Mouse (Mus musculus) midbrain, postnatal 0 days (tissue): ENCODE data around the gene Dctpp1. TPM values are rescaled to one million over a fixed set of nuclear protein-coding genes. Genes with fewer than 3 reads are reported as not detected.

ENCODE experiments used
- ATAC-seq: fragments of 200-750 bp; cut with Nextera tagmentation; 2 replicates; pipeline ENCODE4 v1.8.0; 2017; ENCODE audit warnings: moderate number of reproducible peaks, mild to moderate bottlenecking, moderate TSS enrichment, moderate library complexity; ENCODE audit not compliant: low FRiP score
- DNase-seq: peaks from one replicate; pipeline ENCODE4 v3.0.0-alpha.2; 2015; ENCODE audit warnings: low spot score
- H3K27ac ChIP-seq: fragments of 300-500 bp; sonication (generic); 2 replicates; pipeline ENCODE4 v1.5.1; 2014; ENCODE audit warnings: low read depth, mild to moderate bottlenecking, low read length, mixed read lengths
- H3K27me3 ChIP-seq: fragments of 300-500 bp; sonication (generic); 2 replicates; pipeline ENCODE4 v1.6.1; 2014; ENCODE audit warnings: low read length, control low read depth, mixed read lengths; ENCODE audit not compliant: insufficient read depth
- H3K36me3 ChIP-seq: fragments of 300-500 bp; sonication (generic); 2 replicates; pipeline ENCODE4 v1.6.1; 2014; ENCODE audit warnings: low read length, control low read depth, mixed read lengths; ENCODE audit not compliant: insufficient read depth
- H3K4me1 ChIP-seq: fragments of 300-500 bp; sonication (generic); 2 replicates; pipeline ENCODE4 v1.6.1; 2014; ENCODE audit warnings: mild to moderate bottlenecking, control low read depth, antibody characterized with exemption, low read length, mixed read lengths; ENCODE audit not compliant: insufficient read depth
- H3K4me2 ChIP-seq: fragments of 300-500 bp; sonication (generic); 2 replicates; pipeline ENCODE4 v1.6.1; 2014; ENCODE audit warnings: low read depth, mild to moderate bottlenecking, low read length, mixed read lengths; ENCODE audit not compliant: poor library complexity, severe bottlenecking
- H3K4me3 ChIP-seq: fragments of 300-500 bp; sonication (generic); 2 replicates; pipeline ENCODE4 v1.5.1; 2014; ENCODE audit warnings: low read depth, mild to moderate bottlenecking, low read length, moderate library complexity
- H3K9ac ChIP-seq: fragments of 300-500 bp; sonication (generic); replicated peaks from 2 replicates; pipeline ENCODE4 v1.6.1; 2014; ENCODE audit warnings: mild to moderate bottlenecking, low read length, moderate library complexity, mixed read lengths; ENCODE audit not compliant: poor library complexity, severe bottlenecking
- H3K9me3 ChIP-seq: fragments of 300-500 bp; sonication (generic); 2 replicates; pipeline ENCODE4 v1.6.1; 2016; ENCODE audit warnings: low read length, control low read depth
- CTCF ChIP-seq: IDR thresholded peaks from 2 replicates; pipeline ENCODE4 v1.5.1; 2016; ENCODE audit warnings: antibody characterized with exemption, mild to moderate bottlenecking
- WGBS: fragments of 180-500 bp; shearing (Covaris S2); extraction: QIAGEN DNeasy Blood & Tissue Kit; methylation state at CpG from one replicate; pipeline ENCODE4 v1.1.7; 2014; 5-methylcytosine and 5-hydroxymethylcytosine counted together
- polyA plus RNA-seq: library from polyadenylated mRNA; unstranded; fragments of >200 nt; fragmentation: Nextera tagmentation; extraction: Ambion mirVana; gene quantifications from 2 replicates; pipeline ENCODE4 v1.2.1, GENCODE M21; 2015
- total RNA-seq: library from RNA; depleted of rRNA; stranded (reverse); fragments of >200 nt; gene quantifications from 2 replicates; pipeline ENCODE4 v1.2.3, GENCODE M21; 2014

Gene Dctpp1
- total and polyA plus RNA-seq, 2 experiments from 2014 or later, result 92.2 to 120 TPM

GRCm38 (mm10) chr7:127217475-127217874, 43.0 kb downstream of the Dctpp1 start:
- no peaks in the 10 kb centered on the region for H3K36me3 ChIP-seq
- no peak overlapping the region for H3K9ac ChIP-seq
- TF ChIP-seq CTCF, result no peak
- no peaks in the 10 kb centered on the region for H3K27me3 ChIP-seq
- H3K9me3 ChIP-seq, result no peaks in the 10 kb centered on the region
- 95% methylated on average over 6 of the region's 6 CpGs for WGBS
- H3K4me2 ChIP-seq, result no peak overlapping the region
- no peak overlapping the region for H3K4me3 ChIP-seq
- H3K27ac ChIP-seq, result no peak overlapping the region
- no peak for ATAC-seq
- DNase-seq, result no peak
- H3K4me1 ChIP-seq, result no peaks in the 10 kb centered on the region

GRCm38 (mm10) chr7:127216307-127216706, 44.2 kb downstream of the Dctpp1 start:
- H3K4me2 ChIP-seq, result no peak overlapping the region
- no peaks in the 10 kb centered on the region for H3K9me3 ChIP-seq
- TF ChIP-seq CTCF, result no peak
- no peak overlapping the region for H3K9ac ChIP-seq
- no peaks in the 10 kb centered on the region for H3K36me3 ChIP-seq
- DNase-seq, result no peak
- no peak overlapping the region for H3K4me3 ChIP-seq
- WGBS, result 98% methylated on average over 5 of the region's 5 CpGs
- no peak for ATAC-seq
- H3K4me1 ChIP-seq, result no peaks in the 10 kb centered on the region
- no peaks in the 10 kb centered on the region for H3K27me3 ChIP-seq
- no peak overlapping the region for H3K27ac ChIP-seq

- peak overlapping the region; percentile 20; the same call in 1 of the 2 replicates for H3K4me3 ChIP-seq
- no peaks in the 10 kb centered on the region for H3K27me3 ChIP-seq
- ATAC-seq (no peak), DNase-seq (peak; percentile 71)
- 26% methylated on average over 33 of the region's 33 CpGs for WGBS
- H3K27ac ChIP-seq, result no peak overlapping the region
- H3K9ac ChIP-seq, result no peak overlapping the region
- no peaks in the 10 kb centered on the region for H3K9me3 ChIP-seq
- no peaks in the 10 kb centered on the region for H3K36me3 ChIP-seq
- peak overlapping the region; percentile 44 for H3K4me2 ChIP-seq
- no peaks in the 10 kb centered on the region for H3K4me1 ChIP-seq
- TF ChIP-seq CTCF, result peak; percentile 82
These were observed 45.3 kb downstream of the Dctpp1 start for GRCm38 (mm10) chr7:127214981-127215871.

GRCm38 (mm10) chr7:127214521-127214920, 46.0 kb downstream of the Dctpp1 start:
- Histone ChIP-seq H3K4me3 (no peak overlapping the region), H3K27ac (no peak overlapping the region), H3K4me2 (peak overlapping the region; percentile 44), H3K9ac (no peak overlapping the region), H3K9me3 (no peaks in the 10 kb centered on the region), H3K27me3 (no peaks in the 10 kb centered on the region), H3K36me3 (no peaks in the 10 kb centered on the region), H3K4me1 (no peaks in the 10 kb centered on the region)
- ATAC-seq, result no peak
- WGBS, result 39% methylated on average over 21 of the region's 21 CpGs
- DNase-seq, result no peak
- TF ChIP-seq CTCF, result no peak

- DNase-seq (no peak), ATAC-seq (no peak)
- no peak for TF ChIP-seq CTCF
- Histone ChIP-seq H3K36me3 (no peaks in the 10 kb centered on the region), H3K27me3 (no peaks in the 10 kb centered on the region), H3K27ac (no peak overlapping the region), H3K9ac (no peak overlapping the region), H3K9me3 (no peaks in the 10 kb centered on the region), H3K4me2 (no peak overlapping the region), H3K4me1 (no peaks in the 10 kb centered on the region), H3K4me3 (no peak overlapping the region)
- 53% methylated on average over 12 of the region's 12 CpGs for WGBS
These were observed 46.6 kb downstream of the Dctpp1 start for GRCm38 (mm10) chr7:127213930-127214329.

GRCm38 (mm10) chr7:127213485-127213884, 47.0 kb downstream of the Dctpp1 start:
- Histone ChIP-seq H3K27me3 (no peaks in the 10 kb centered on the region), H3K4me1 (no peaks in the 10 kb centered on the region), H3K27ac (no peak overlapping the region), H3K4me3 (no peak overlapping the region), H3K9ac (no peak overlapping the region), H3K36me3 (no peaks in the 10 kb centered on the region), H3K9me3 (no peaks in the 10 kb centered on the region), H3K4me2 (no peak overlapping the region)
- peak; percentile 68 for TF ChIP-seq CTCF
- 38% methylated on average over 7 of the region's 7 CpGs for WGBS
- ATAC-seq, result no peak
- DNase-seq, result peak; percentile 19
